Mouse (Mus musculus) ovary, postnatal 14 days (tissue): ENCODE results near the gene Galnt7.

Experiments used
- DNase-seq: peaks from one replicate; pipeline ENCODE4 v3.0.0; 2022; ENCODE audit warnings: low spot score

Galnt7 gene

GRCm38 (mm10) chr8:57498847-57499511 lies 153.9 kb downstream of the Galnt7 start:
- peak; percentile 44 for DNase-seq

GRCm38 (mm10) chr8:57498494-57498846 lies 154.4 kb downstream of the Galnt7 start:
- DNase-seq = no peak

GRCm38 (mm10) chr8:57491873-57492272 lies 161.0 kb downstream of the Galnt7 start:
- no peak for DNase-seq

GRCm38 (mm10) chr8:57489896-57490295 lies 162.9 kb downstream of the Galnt7 start:
- DNase-seq = no peak

GRCm38 (mm10) chr8:57489366-57489765 lies 163.5 kb downstream of the Galnt7 start:
- DNase-seq = no peak

GRCm38 (mm10) chr8:57488312-57488765 lies 164.5 kb downstream of the Galnt7 start:
- DNase-seq = no peak

- peak; percentile 94 for DNase-seq
Measured at GRCm38 (mm10) chr8:57487441-57488155, 165.2 kb downstream of the Galnt7 start, which contains the start of gene Sap30. TSS of gene Sap30 (minus strand) at chr8:57487860.

GRCm38 (mm10) chr8:57486491-57487440 lies 166.1 kb downstream of the Galnt7 start:
- DNase-seq = peak; percentile 19

GRCm38 (mm10) chr8:57480606-57481005 lies 172.2 kb downstream of the Galnt7 start:
- DNase-seq = no peak

- no peak for DNase-seq
Measured at GRCm38 (mm10) chr8:57479700-57480099, 173.1 kb downstream of the Galnt7 start.

GRCm38 (mm10) chr8:57478406-57478805 lies 174.4 kb downstream of the Galnt7 start:
- no peak for DNase-seq
